Mouse (Mus musculus) spleen, postnatal 10 days (tissue): ENCODE data around the gene Smarcd2.

Experiments used
- DNase-seq, 2 experiments: peaks; one replicate each; pipeline ENCODE4 v3.0.0; 2021 to 2022; ENCODE audit warnings: low spot score in 2 of 2

Smarcd2 gene

GRCm38 (mm10) chr11:106272644-106273310 is at the start of gene Smarcd2:
Smarcd2 (minus strand) TSS chr11:106272972.
- DNase-seq: peak; percentile 98 to 99

- DNase-seq: no peak
These were observed 45.9 kb upstream of the Smarcd2 start for GRCm38 (mm10) chr11:106318406-106319366.

GRCm38 (mm10) chr11:106317801-106318200 is 45.0 kb upstream of the Smarcd2 start:
- DNase-seq: no peak

- DNase-seq: no peak
These were observed 43.6 kb upstream of the Smarcd2 start for GRCm38 (mm10) chr11:106316416-106316815.

- peak in 1 of 2 experiments; percentile 84 for DNase-seq
These were observed 41.6 kb upstream of the Smarcd2 start, which contains the start of gene Cd79b for GRCm38 (mm10) chr11:106314333-106314812. Cd79b (minus strand) TSS chr11:106314762.

- DNase-seq: peak in 1 of 2 experiments; percentile 53
These were observed 40.8 kb upstream of the Smarcd2 start for GRCm38 (mm10) chr11:106313533-106313932.

- peak in 1 of 2 experiments; percentile 72 for DNase-seq
These were observed 37.4 kb upstream of the Smarcd2 start for GRCm38 (mm10) chr11:106310123-106310522.

- peak in 1 of 2 experiments; percentile 81 for DNase-seq
These were observed 35.4 kb upstream of the Smarcd2 start for GRCm38 (mm10) chr11:106308162-106308561.

- DNase-seq: no peak
These were observed 34.7 kb upstream of the Smarcd2 start for GRCm38 (mm10) chr11:106307432-106307831.

- DNase-seq: no peak
These were observed 34.0 kb upstream of the Smarcd2 start for GRCm38 (mm10) chr11:106306758-106307157.

- DNase-seq: no peak
These were observed 33.3 kb upstream of the Smarcd2 start for GRCm38 (mm10) chr11:106306065-106306385.

GRCm38 (mm10) chr11:106305348-106306064 is 32.7 kb upstream of the Smarcd2 start:
- no peak for DNase-seq

- DNase-seq: peak in 1 of 2 experiments; percentile 79
These were observed 29.9 kb upstream of the Smarcd2 start for GRCm38 (mm10) chr11:106302634-106303033.

GRCm38 (mm10) chr11:106301765-106302164 is 29.0 kb upstream of the Smarcd2 start, which contains the start of gene Gh:
Gh (minus strand) TSS chr11:106301865.
- DNase-seq: no peak

GRCm38 (mm10) chr11:106291861-106292260 is 19.1 kb upstream of the Smarcd2 start:
- DNase-seq: no peak

GRCm38 (mm10) chr11:106290376-106290775 is 17.6 kb upstream of the Smarcd2 start:
- no peak for DNase-seq

GRCm38 (mm10) chr11:106289369-106289768 is 16.6 kb upstream of the Smarcd2 start:
- DNase-seq: peak in 1 of 2 experiments; percentile 68

GRCm38 (mm10) chr11:106286987-106287386 is 14.2 kb upstream of the Smarcd2 start:
- DNase-seq: no peak

- no peak for DNase-seq
These were observed 13.4 kb upstream of the Smarcd2 start for GRCm38 (mm10) chr11:106286206-106286605.

- no peak for DNase-seq
These were observed 11.4 kb upstream of the Smarcd2 start for GRCm38 (mm10) chr11:106284126-106284525.

- no peak for DNase-seq
These were observed 10.6 kb upstream of the Smarcd2 start for GRCm38 (mm10) chr11:106283371-106283770.

GRCm38 (mm10) chr11:106282452-106282851 is 9.7 kb upstream of the Smarcd2 start:
- no peak for DNase-seq
